Mouse (Mus musculus) kidney, embryonic 15.5 days (tissue): ENCODE measurements around the gene Rbl1. TPM values are rescaled to one million over a fixed set of nuclear protein-coding genes. Genes with fewer than 3 reads are reported as not detected.
A peak's percentile ranks its signal among the peaks of the same experiment; 100 is the strongest.

ENCODE experiments used
- ATAC-seq: fragments of 200-750 bp; cut with Nextera tagmentation; replicated peaks from 2 replicates; pipeline ENCODE4 v1.8.0; 2017; ENCODE audit warnings: moderate TSS enrichment; ENCODE audit not compliant: low FRiP score
- H3K27ac ChIP-seq: fragments of 300-500 bp; sonication (generic); 2 replicates; pipeline ENCODE4 v1.5.1; 2015; ENCODE audit warnings: mild to moderate bottlenecking, inconsistent platforms
- H3K27me3 ChIP-seq: fragments of 300-500 bp; sonication (generic); 2 replicates; pipeline ENCODE4 v1.6.1; 2015; ENCODE audit warnings: inconsistent platforms
- H3K36me3 ChIP-seq: fragments of 300-500 bp; sonication (generic); 2 replicates; pipeline ENCODE4 v1.6.1; 2015; ENCODE audit warnings: inconsistent platforms
- H3K4me1 ChIP-seq: fragments of 300-500 bp; sonication (generic); 2 replicates; pipeline ENCODE4 v1.6.1; 2015; ENCODE audit warnings: inconsistent platforms
- H3K4me2 ChIP-seq: fragments of 300-500 bp; sonication (generic); 2 replicates; pipeline ENCODE4 v1.6.1; 2015; ENCODE audit warnings: moderate library complexity, mild to moderate bottlenecking, inconsistent platforms
- H3K4me3 ChIP-seq: fragments of 300-500 bp; sonication (generic); replicated peaks from 2 replicates; pipeline ENCODE4 v1.5.1; 2015; ENCODE audit warnings: mild to moderate bottlenecking, inconsistent platforms
- H3K9ac ChIP-seq: fragments of 300-500 bp; sonication (generic); 2 replicates; pipeline ENCODE4 v1.6.1; 2015; ENCODE audit warnings: mild to moderate bottlenecking, inconsistent platforms
- H3K9me3 ChIP-seq: fragments of 300-500 bp; sonication (generic); replicated peaks from 2 replicates; pipeline ENCODE4 v1.6.1; 2016; ENCODE audit warnings: inconsistent platforms
- WGBS: fragments of 180-500 bp; shearing (Covaris S2); methylation state at CpG from one replicate; pipeline ENCODE4 v1.1.7; 2015; ENCODE audit warnings: mixed read lengths; 5-methylcytosine and 5-hydroxymethylcytosine counted together
- polyA plus RNA-seq: library from polyadenylated mRNA; unstranded; fragments of >200 nt; fragmentation: Nextera tagmentation; extraction: Ambion mirVana; gene quantifications from 2 replicates; pipeline ENCODE4 v1.2.1, GENCODE M21; 2015

The Rbl1 gene
- polyA plus RNA-seq, 1 experiment from 2014 or later, result 26.9 TPM

DNA sequence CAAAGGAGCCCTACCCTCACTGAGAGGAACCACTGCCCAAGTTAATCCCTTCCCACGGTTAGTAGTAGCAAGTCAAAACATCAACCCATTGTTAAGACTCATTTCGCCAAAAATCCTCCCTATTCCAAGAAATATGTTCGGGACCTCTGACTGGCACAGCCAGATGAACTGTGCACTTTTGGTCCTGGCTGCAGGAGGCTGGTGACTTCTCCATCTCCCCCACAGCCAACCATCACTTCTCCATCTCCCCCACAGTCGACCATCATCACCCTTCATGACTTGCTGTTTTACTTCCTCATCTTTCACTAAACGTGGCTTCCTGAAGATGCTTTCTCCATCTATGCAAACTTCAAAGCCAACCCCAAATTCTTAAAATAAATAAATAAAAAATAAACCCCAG lies 65.5 kb downstream of the Rbl1 start:
- H3K4me3 ChIP-seq, result no peak overlapping the region
- no peaks in the 10 kb centered on the region for H3K36me3 ChIP-seq
- WGBS, result 79% methylated on average over 5 of the region's 5 CpGs

DNA sequence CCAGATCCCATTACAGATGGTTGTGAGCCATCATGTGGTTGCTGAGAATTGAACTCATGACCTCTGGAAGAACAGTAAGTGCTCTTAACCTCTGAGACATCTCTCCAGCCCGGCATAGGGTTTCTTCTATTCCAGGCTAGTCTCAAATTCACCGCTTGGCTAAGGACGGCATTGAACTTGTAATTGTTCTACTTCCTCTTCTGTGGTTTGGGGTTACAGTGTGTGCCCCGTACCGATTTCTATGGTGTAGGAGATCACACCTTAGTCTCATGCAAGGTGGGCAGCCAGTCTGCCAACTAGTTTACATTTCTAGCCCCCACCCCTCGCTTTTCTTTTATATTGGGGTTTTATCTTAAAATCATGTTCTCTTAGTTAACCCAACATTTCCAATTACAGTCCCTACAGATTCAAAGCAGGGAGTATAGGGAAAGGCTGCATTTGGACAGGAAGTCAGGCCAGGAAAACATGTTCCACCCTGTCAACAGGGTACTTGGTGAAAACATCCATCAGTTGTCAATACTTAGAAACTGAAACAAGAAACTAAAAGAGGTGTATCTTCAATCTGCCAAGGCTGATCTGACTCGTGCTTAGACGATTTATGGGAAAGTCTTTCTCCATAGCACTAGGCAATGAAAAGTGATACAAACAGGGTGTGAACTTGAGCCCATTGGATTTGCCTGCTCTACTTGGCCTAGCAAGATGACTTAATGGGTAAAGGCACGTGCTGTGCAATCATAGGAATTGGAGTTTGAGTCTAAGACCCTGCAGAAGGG lies 66.2 kb downstream of the Rbl1 start:
- no peak for ATAC-seq
- no peak overlapping the region for H3K4me2 ChIP-seq
- H3K27me3 ChIP-seq, result no peaks in the 10 kb centered on the region
- H3K4me3 ChIP-seq, result no peak overlapping the region
- WGBS, result 81% methylated on average over 9 of the region's 9 CpGs
- no peaks in the 10 kb centered on the region for H3K9me3 ChIP-seq
- H3K36me3 ChIP-seq, result no peaks in the 10 kb centered on the region
- H3K4me1 ChIP-seq, result peaks cover 9% of the 10 kb centered on the region
- no peak overlapping the region for H3K9ac ChIP-seq
- no peak overlapping the region for H3K27ac ChIP-seq

More for the DNA sequence above, 65.5 kb downstream of the Rbl1 start:
- Histone ChIP-seq H3K27ac (no peak overlapping the region), H3K9ac (no peak overlapping the region), H3K4me2 (no peak overlapping the region), H3K27me3 (no peaks in the 10 kb centered on the region), H3K9me3 (no peaks in the 10 kb centered on the region), H3K4me1 (peaks cover 5% of the 10 kb centered on the region; the same call in 1 of the 2 replicates)
- no peak for ATAC-seq

GRCm38 (mm10) chr2:157136646-157137045 lies 67.7 kb downstream of the Rbl1 start:
- Histone ChIP-seq H3K4me2 (no peak overlapping the region), H3K9me3 (no peaks in the 10 kb centered on the region), H3K27ac (no peak overlapping the region), H3K9ac (no peak overlapping the region), H3K36me3 (no peaks in the 10 kb centered on the region), H3K27me3 (no peaks in the 10 kb centered on the region), H3K4me3 (no peak overlapping the region), H3K4me1 (peaks cover 14% of the 10 kb centered on the region)
- 76% methylated on average over 2 of the region's 2 CpGs for WGBS
- no peak for ATAC-seq

GRCm38 (mm10) chr2:157136176-157136575 lies 68.2 kb downstream of the Rbl1 start:
- no peak for ATAC-seq
- peaks cover 14% of the 10 kb centered on the region for H3K4me1 ChIP-seq
- no peak overlapping the region for H3K27ac ChIP-seq
- no peaks in the 10 kb centered on the region for H3K9me3 ChIP-seq
- WGBS, result 95% methylated on average over 4 of the region's 4 CpGs
- no peak overlapping the region for H3K4me2 ChIP-seq
- no peak overlapping the region for H3K9ac ChIP-seq
- no peaks in the 10 kb centered on the region for H3K27me3 ChIP-seq
- no peaks in the 10 kb centered on the region for H3K36me3 ChIP-seq
- H3K4me3 ChIP-seq, result no peak overlapping the region

DNA sequence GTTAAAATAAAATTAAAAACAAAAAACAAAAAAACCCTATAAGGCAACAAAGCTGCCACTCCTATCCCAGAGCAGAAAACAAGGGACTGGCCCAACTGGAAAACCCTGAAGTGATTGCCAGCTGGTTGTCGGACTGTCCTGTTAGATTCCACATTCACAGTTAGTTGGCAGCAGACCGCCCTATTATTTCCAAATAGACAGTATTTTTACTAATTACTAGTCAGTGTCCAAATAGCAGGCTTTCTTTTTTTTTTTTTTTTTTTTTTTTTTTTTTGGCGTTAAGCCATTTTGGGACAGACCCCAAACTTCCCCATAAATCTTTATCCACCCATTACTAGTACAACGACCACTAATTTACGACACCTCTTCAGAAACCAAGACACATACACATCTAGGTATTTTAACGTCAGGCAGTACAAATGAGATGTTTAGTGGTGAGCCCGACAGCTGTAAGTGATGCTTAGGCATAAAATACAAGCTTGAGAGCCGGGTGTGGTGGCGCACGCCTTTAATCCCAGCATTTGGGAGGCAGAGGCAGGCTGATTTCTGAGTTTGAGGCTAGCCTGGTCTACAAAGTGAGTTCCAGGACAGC lies 68.7 kb downstream of the Rbl1 start:
- Histone ChIP-seq H3K4me3 (peak overlapping the region; percentile 83), H3K36me3 (no peaks in the 10 kb centered on the region), H3K4me2 (peak overlapping the region; percentile 93), H3K9me3 (no peaks in the 10 kb centered on the region), H3K27me3 (no peaks in the 10 kb centered on the region), H3K27ac (peak overlapping the region; percentile 82), H3K4me1 (peaks cover 14% of the 10 kb centered on the region), H3K9ac (peak overlapping the region; percentile 72)
- ATAC-seq, result no peak
- WGBS, result 70% methylated on average over 10 of the region's 10 CpGs

DNA sequence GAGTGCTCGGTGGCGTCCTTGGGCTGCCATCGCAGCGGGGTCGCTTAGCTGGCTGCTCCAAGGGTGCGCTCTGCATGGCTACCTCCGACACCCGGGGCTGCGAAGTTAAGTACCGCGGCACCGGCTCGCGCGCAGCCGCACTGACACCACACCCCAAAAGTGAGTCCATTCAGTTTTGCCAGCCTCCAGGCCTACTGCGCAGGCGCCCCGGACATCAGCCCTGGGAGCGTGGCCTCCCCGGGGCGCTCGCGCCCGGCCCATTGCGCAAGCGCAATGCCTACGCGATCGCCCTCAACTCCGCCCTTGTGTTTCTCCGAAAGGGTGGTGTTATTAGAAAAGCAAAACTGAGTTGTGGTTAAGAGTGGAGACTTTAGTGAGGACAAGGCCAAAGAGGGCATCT lies 69.3 kb downstream of the Rbl1 start, which contains the start of gene Samhd1:
Gene Samhd1, minus strand, starts transcription at position 252 of the 400 bp plus-strand sequence.
- H3K36me3 ChIP-seq, result no peaks in the 10 kb centered on the region
- H3K27me3 ChIP-seq, result no peaks in the 10 kb centered on the region
- H3K4me2 ChIP-seq, result peak within 1 kb of the TSS; percentile 93
- WGBS, result under 1% methylated on average over 32 of the region's 32 CpGs
- H3K9ac ChIP-seq, result peak within 1 kb of the TSS; percentile 72
- peak; percentile 94 for ATAC-seq
- H3K9me3 ChIP-seq, result no peaks in the 10 kb centered on the region
- peak within 1 kb of the TSS; percentile 82 for H3K27ac ChIP-seq
- H3K4me3 ChIP-seq, result peak within 1 kb of the TSS; percentile 83
- H3K4me1 ChIP-seq, result peaks cover 14% of the 10 kb centered on the region

GRCm38 (mm10) chr2:157134479-157134931 lies 69.8 kb downstream of the Rbl1 start:
- H3K4me2 ChIP-seq, result peak overlapping the region; percentile 93
- ATAC-seq, result peak; percentile 66
- WGBS, result under 1% methylated on average over 25 of the region's 25 CpGs

GRCm38 (mm10) chr2:157133769-157134478 lies 70.4 kb downstream of the Rbl1 start:
- Histone ChIP-seq H3K9me3 (no peaks in the 10 kb centered on the region), H3K9ac (peak overlapping the region; percentile 72), H3K4me3 (peak overlapping the region; percentile 83), H3K27me3 (no peaks in the 10 kb centered on the region), H3K36me3 (peaks cover 4% of the 10 kb centered on the region; the same call in 1 of the 2 replicates), H3K4me2 (peak overlapping the region; percentile 93), H3K4me1 (peaks cover 14% of the 10 kb centered on the region), H3K27ac (peak overlapping the region; percentile 82)
- no peak for ATAC-seq
- 25% methylated on average over 11 of the region's 11 CpGs for WGBS

More at GRCm38 (mm10) chr2:157134479-157134931, 69.8 kb downstream of the Rbl1 start:
- Histone ChIP-seq H3K9ac (peak overlapping the region; percentile 72), H3K36me3 (no peaks in the 10 kb centered on the region), H3K27ac (peak overlapping the region; percentile 82), H3K4me1 (peaks cover 14% of the 10 kb centered on the region), H3K4me3 (peak overlapping the region; percentile 83), H3K27me3 (no peaks in the 10 kb centered on the region), H3K9me3 (no peaks in the 10 kb centered on the region)

GRCm38 (mm10) chr2:157132686-157133540 lies 71.4 kb downstream of the Rbl1 start:
- WGBS, result 78% methylated on average over 3 of the region's 3 CpGs
- Histone ChIP-seq H3K4me3 (no peak overlapping the region), H3K4me2 (no peak overlapping the region), H3K36me3 (peaks cover 9% of the 10 kb centered on the region; the same call in 1 of the 2 replicates), H3K9ac (no peak overlapping the region), H3K27me3 (no peaks in the 10 kb centered on the region), H3K4me1 (peaks cover 14% of the 10 kb centered on the region), H3K9me3 (no peaks in the 10 kb centered on the region), H3K27ac (no peak overlapping the region)
- ATAC-seq, result no peak

GRCm38 (mm10) chr2:157132086-157132485 lies 72.2 kb downstream of the Rbl1 start:
- no peak for ATAC-seq
- Histone ChIP-seq H3K36me3 (peaks cover 17% of the 10 kb centered on the region), H3K4me1 (peaks cover 14% of the 10 kb centered on the region), H3K4me3 (no peak overlapping the region), H3K9me3 (no peaks in the 10 kb centered on the region), H3K9ac (no peak overlapping the region), H3K4me2 (no peak overlapping the region), H3K27ac (no peak overlapping the region), H3K27me3 (no peaks in the 10 kb centered on the region)
- WGBS, result 91% methylated on average over 1 of the region's 1 CpGs

GRCm38 (mm10) chr2:157130813-157131514 lies 73.4 kb downstream of the Rbl1 start:
- 0 out of 2 replicates have a peak overlapping the region, but pooled peaks have one; percentile 7 for H3K4me2 ChIP-seq
- no peak overlapping the region for H3K27ac ChIP-seq

More at GRCm38 (mm10) chr2:157130813-157131514, 73.4 kb downstream of the Rbl1 start:
- no peak overlapping the region for H3K4me3 ChIP-seq
- WGBS, result 82% methylated on average over 8 of the region's 8 CpGs
- no peak overlapping the region for H3K9ac ChIP-seq
- H3K4me1 ChIP-seq, result peaks cover 14% of the 10 kb centered on the region
- H3K9me3 ChIP-seq, result no peaks in the 10 kb centered on the region
- peaks cover 28% of the 10 kb centered on the region for H3K36me3 ChIP-seq
- H3K27me3 ChIP-seq, result no peaks in the 10 kb centered on the region
- ATAC-seq, result no peak
